Mouse (Mus musculus) ES-E14 (cell line): ENCODE measurements at regions not wholly inside any gene's neighbourhood (a gene's known extent, or its start where the extent isn't known, plus 50 kb on each side); places are given as distances from the start of the nearest gene placed in this dataset.

Source experiments
- DNase-seq: peaks from one replicate; pipeline ENCODE4 v3.0.0-alpha.2; 2013; ENCODE audit warnings: low read depth, low spot score
- H3K27ac ChIP-seq: 2 replicates; pipeline ENCODE4 v1.5.1; 2012; ENCODE audit warnings: low read depth, mild to moderate bottlenecking, low read length, moderate library complexity, mixed read lengths; ENCODE audit not compliant: poor library complexity, insufficient read depth, severe bottlenecking
- H3K36me3 ChIP-seq: 2 replicates; pipeline ENCODE4 v1.6.1; 2012; ENCODE audit warnings: mild to moderate bottlenecking, low read length, moderate library complexity, mixed read lengths; ENCODE audit not compliant: control insufficient read depth, poor library complexity, insufficient read depth, severe bottlenecking
- H3K4me1 ChIP-seq, 2 experiments: fragments of 150-350 bp in 1 of 2; sonication (generic) in 1 of 2; 2 replicates each; pipeline ENCODE4 v1.6.1; 2012; ENCODE audit warnings: low read length in 2 of 2, mild to moderate bottlenecking in 1 of 2, mixed read lengths in 1 of 2; ENCODE audit not compliant: control insufficient read depth in 2 of 2, insufficient read depth in 2 of 2, poor library complexity in 1 of 2
- H3K4me3 ChIP-seq, 2 experiments: fragments of 150-350 bp in 1 of 2; sonication (generic) in 1 of 2; 2 replicates each; pipeline ENCODE4 v1.5.1; 2012; ENCODE audit warnings: low read length in 2 of 2, low read depth in 1 of 2, mild to moderate bottlenecking in 1 of 2, mixed read lengths in 1 of 2; ENCODE audit not compliant: insufficient read depth in 1 of 2, poor library complexity in 1 of 2, severe bottlenecking in 1 of 2
- H3K9ac ChIP-seq: 2 replicates; pipeline ENCODE4 v1.6.1; 2012; ENCODE audit warnings: low read depth, mild to moderate bottlenecking, low read length, mixed read lengths; ENCODE audit not compliant: poor library complexity, insufficient read depth, severe bottlenecking
- H3K9me3 ChIP-seq: fragments of 150-350 bp; sonication (generic); 2 replicates; pipeline ENCODE4 v1.6.1; 2012; ENCODE audit warnings: low read depth, mild to moderate bottlenecking, low read length; ENCODE audit not compliant: control insufficient read depth, insufficient read depth
- CHD2 ChIP-seq: IDR thresholded peaks from 2 replicates; pipeline ENCODE4 v1.6.1; 2014; ENCODE audit warnings: mild to moderate bottlenecking, low read depth, low read length, inconsistent platforms
- HCFC1 ChIP-seq: IDR thresholded peaks from 2 replicates; pipeline ENCODE4 v1.6.1; 2012; ENCODE audit warnings: low read length, inconsistent platforms, borderline replicate concordance; ENCODE audit not compliant: insufficient read depth
- MAFK ChIP-seq: IDR thresholded peaks from 2 replicates; pipeline ENCODE4 v1.6.1; 2014; ENCODE audit warnings: mild to moderate bottlenecking, low read depth, low read length, inconsistent platforms; ENCODE audit not compliant: insufficient read depth
- ZC3H11A ChIP-seq: IDR thresholded peaks from 2 replicates; pipeline ENCODE4 v1.6.1; 2012; ENCODE audit warnings: low read depth, mild to moderate bottlenecking, inconsistent platforms, low read length, borderline replicate concordance
- ZNF384 ChIP-seq: IDR thresholded peaks from 2 replicates; pipeline ENCODE4 v1.6.1; 2012; ENCODE audit warnings: low read depth, low read length, inconsistent platforms
- in situ Hi-C, 2 experiments: fragments of 600-800 bp; cut with MboI; formaldehyde crosslinking; loops; one replicate each; pipeline ENCODE4 v1.15.1; 2025; ENCODE audit warnings: low sequenced_read_pairs in 2 of 2, inconsistent platforms in 1 of 2; ENCODE audit not compliant: unreplicated experiment in 2 of 2

DNA sequence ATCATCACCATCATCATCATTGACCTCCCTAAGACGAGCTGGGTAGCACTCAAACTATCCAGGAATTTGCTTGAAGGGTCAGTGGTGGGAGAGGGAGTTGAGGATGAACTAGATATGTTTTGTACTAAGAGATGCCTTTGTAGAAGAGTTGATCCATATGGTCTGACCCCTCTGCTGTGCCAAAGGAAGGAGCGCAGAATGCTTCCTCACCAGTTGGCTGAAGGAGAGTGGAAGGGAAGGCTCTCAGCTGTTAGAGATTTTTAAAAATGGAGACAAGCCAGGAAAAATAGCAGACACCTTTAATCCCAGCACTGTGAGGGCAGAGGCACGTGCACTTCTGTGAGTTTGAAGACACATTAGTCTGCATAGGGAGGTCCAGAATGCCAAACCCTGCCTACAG is 84.2 kb upstream of the Ift57 start:
- H3K4me1 ChIP-seq: no peaks in the 10 kb centered on the region
- DNase-seq: no peak
- H3K9me3 ChIP-seq: no peaks in the 10 kb centered on the region
- in situ Hi-C loops: no loop called here
- H3K4me3 ChIP-seq: no peak overlapping the region
- no peak overlapping the region for H3K27ac ChIP-seq
- TF ChIP-seq HCFC1 (no peak), ZC3H11A (no peak)
- no peak overlapping the region for H3K9ac ChIP-seq
- no peaks in the 10 kb centered on the region for H3K36me3 ChIP-seq

DNA sequence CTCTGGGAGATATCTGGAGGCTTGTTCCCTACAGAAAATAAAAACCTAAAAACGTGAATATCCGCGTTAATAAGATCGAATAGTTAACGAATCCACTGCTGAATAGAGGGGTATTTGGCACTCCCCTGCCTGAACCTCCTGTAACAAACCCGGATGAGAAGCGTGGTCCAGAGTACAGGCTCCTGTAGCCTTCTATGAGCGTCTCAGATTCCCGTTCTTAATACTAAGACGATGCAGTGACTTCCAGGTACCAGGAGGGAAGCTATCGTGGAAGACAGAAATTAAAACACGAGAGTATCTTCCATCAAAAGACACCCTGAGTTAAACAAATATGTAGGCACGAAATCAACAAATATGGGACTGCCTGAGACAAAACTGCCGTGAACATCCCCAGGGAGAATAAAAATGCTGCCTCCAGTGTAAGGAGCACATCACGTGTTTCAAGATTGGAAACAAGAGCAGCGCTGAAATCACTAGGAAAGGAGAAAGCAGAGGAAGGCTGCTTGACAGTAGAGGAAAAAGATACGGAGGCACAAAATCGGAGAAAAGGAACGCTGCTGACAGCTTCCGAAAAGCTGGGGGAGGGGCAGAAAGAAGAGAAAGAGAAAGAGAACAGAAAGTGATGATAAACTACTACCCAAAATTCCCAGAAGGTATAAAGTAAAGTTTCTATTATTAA is 83.6 kb upstream of the Ift57 start:
- DNase-seq: no peak
- Histone ChIP-seq H3K9ac (no peak overlapping the region), H3K4me1 (no peaks in the 10 kb centered on the region), H3K27ac (no peak overlapping the region), H3K9me3 (no peaks in the 10 kb centered on the region), H3K4me3 (no peak overlapping the region), H3K36me3 (no peaks in the 10 kb centered on the region)
- in situ Hi-C loops: no loop called here
- TF ChIP-seq ZC3H11A (no peak), ZNF384 (no peak), MAFK (no peak), CHD2 (no peak), HCFC1 (no peak)

DNA sequence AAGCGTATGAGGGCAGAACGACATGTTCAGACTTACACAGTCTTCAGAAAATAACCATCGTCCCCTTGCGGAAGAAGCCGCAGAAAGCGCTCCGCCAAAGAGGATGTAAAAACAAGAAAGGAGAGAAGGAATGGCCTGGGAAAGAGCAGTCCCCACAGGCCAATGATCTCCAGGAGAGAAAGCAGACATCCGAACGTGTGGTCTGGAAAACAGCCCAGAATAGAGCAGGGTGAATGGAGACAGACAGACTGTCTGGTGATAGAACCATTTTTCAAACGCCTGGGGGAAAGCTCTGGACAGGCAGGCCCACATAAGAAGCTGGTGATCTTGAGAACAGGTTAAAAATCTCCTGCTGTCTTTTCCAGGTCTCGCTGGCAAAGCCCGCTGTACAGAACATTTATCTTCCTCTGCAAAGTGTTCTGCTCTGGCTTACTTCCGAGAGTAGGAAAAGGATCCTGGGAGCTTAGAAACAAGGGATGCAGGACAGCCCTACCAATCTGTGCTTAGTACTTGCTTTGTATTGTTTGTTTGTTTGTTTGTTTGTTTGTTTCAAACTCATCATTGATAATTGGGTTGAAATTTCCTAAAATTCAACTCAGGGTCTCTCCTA is 82.7 kb upstream of the Ift57 start:
- DNase-seq: no peak
- Histone ChIP-seq H3K36me3 (no peaks in the 10 kb centered on the region), H3K4me3 (no peak overlapping the region), H3K4me1 (no peaks in the 10 kb centered on the region), H3K27ac (no peak overlapping the region), H3K9ac (no peak overlapping the region), H3K9me3 (no peaks in the 10 kb centered on the region)
- TF ChIP-seq MAFK (no peak), ZC3H11A (no peak), ZNF384 (no peak), HCFC1 (no peak), CHD2 (no peak)
- in situ Hi-C loops: no loop called here

GRCm38 (mm10) chr16:49633502-49633901 is 65.5 kb upstream of the Ift57 start:
- in situ Hi-C loops: no loop called here
- Histone ChIP-seq H3K9ac (no peak overlapping the region), H3K9me3 (no peaks in the 10 kb centered on the region), H3K36me3 (no peaks in the 10 kb centered on the region), H3K4me1 (no peaks in the 10 kb centered on the region), H3K4me3 (no peak overlapping the region), H3K27ac (no peak overlapping the region)
- TF ChIP-seq CHD2 (no peak), ZC3H11A (no peak), MAFK (no peak), HCFC1 (no peak), ZNF384 (no peak)
- no peak for DNase-seq
